Mouse (Mus musculus) testis, adult 2 months (tissue): ENCODE results near the gene St6galnac3. TPM values are rescaled to one million over a fixed set of nuclear protein-coding genes. Genes with fewer than 3 reads are reported as not detected.

Experiments
- H3K27ac ChIP-seq: fragments of 200-500 bp; 2 replicates; pipeline ENCODE4 v1.5.1; 2012; ENCODE audit warnings: low read depth, low read length; ENCODE audit not compliant: control insufficient read depth, insufficient read depth
- H3K27me3 ChIP-seq: fragments of 200-500 bp; 2 replicates; pipeline ENCODE4 v1.6.1; 2012; ENCODE audit warnings: mild to moderate bottlenecking, low read length, moderate library complexity; ENCODE audit not compliant: control insufficient read depth, insufficient read depth
- H3K36me3 ChIP-seq: fragments of 200-500 bp; 2 replicates; pipeline ENCODE4 v1.6.1; 2012; ENCODE audit warnings: mild to moderate bottlenecking, low read length; ENCODE audit not compliant: control insufficient read depth, insufficient read depth
- H3K4me1 ChIP-seq: fragments of 200-500 bp; 2 replicates; pipeline ENCODE4 v1.6.1; 2012; ENCODE audit warnings: low read length; ENCODE audit not compliant: control insufficient read depth, insufficient read depth
- H3K4me3 ChIP-seq: fragments of 200-500 bp; 2 replicates; pipeline ENCODE4 v1.5.1; 2012; ENCODE audit warnings: low read depth, mild to moderate bottlenecking, low read length, moderate library complexity, mixed read lengths; ENCODE audit not compliant: control insufficient read depth
- CTCF ChIP-seq: fragments of 200-500 bp; IDR thresholded peaks from 2 replicates; pipeline ENCODE4 v1.5.1; 2012; ENCODE audit warnings: low read depth, mild to moderate bottlenecking, inconsistent platforms, low read length, moderate library complexity; ENCODE audit not compliant: control insufficient read depth, insufficient read depth, insufficient replicate concordance
- POLR2A ChIP-seq: fragments of 200-500 bp; IDR thresholded peaks from 2 replicates; pipeline ENCODE4 v1.6.1; 2012; ENCODE audit warnings: low read depth, mild to moderate bottlenecking, inconsistent platforms, low read length, moderate library complexity; ENCODE audit not compliant: control insufficient read depth
- polyA plus RNA-seq: library from polyadenylated mRNA; depleted of rRNA; stranded (reverse); fragments of >200 nt; gene quantifications from 2 replicates; pipeline ENCODE4 v1.2.3, GENCODE M21; 2012; rRNA removed

The St6galnac3 gene
- polyA plus RNA-seq, 1 experiment = 2.2 TPM

GRCm38 (mm10) chr3:153174336-153175033 is 550.5 kb downstream of the St6galnac3 start:
- no peak overlapping the region for H3K4me3 ChIP-seq

DNA sequence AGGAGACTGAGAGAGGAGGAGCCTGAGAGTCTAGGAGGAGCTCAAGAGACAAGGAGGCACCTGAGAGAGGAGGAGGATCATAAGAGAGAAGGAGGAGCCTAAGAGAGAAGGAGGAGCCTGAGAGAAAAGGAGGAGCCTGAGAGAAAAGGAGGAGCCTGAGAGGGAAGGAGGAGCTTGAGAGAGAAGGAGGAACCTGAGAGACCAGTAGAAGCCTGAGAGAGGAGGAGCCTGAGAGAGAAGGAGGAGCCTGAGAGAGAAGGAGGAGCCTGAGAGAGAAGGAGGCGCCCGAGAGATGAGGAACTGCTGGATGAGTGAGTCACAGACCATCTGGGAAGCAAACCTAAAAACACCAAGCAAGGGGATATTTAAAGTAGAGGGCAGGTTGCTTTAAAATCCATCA is 551.4 kb downstream of the St6galnac3 start:
- H3K4me3 ChIP-seq = no peak overlapping the region
- no peak for TF ChIP-seq CTCF
- TF ChIP-seq POLR2A = no peak
- H3K27ac ChIP-seq = no peak overlapping the region

More at GRCm38 (mm10) chr3:153174336-153175033, 550.5 kb downstream of the St6galnac3 start:
- no peak for TF ChIP-seq POLR2A
- no peak for TF ChIP-seq CTCF
- H3K4me1 ChIP-seq = no peaks in the 10 kb centered on the region
- no peaks in the 10 kb centered on the region for H3K27me3 ChIP-seq
- no peak overlapping the region for H3K27ac ChIP-seq
- H3K36me3 ChIP-seq = no peaks in the 10 kb centered on the region

DNA sequence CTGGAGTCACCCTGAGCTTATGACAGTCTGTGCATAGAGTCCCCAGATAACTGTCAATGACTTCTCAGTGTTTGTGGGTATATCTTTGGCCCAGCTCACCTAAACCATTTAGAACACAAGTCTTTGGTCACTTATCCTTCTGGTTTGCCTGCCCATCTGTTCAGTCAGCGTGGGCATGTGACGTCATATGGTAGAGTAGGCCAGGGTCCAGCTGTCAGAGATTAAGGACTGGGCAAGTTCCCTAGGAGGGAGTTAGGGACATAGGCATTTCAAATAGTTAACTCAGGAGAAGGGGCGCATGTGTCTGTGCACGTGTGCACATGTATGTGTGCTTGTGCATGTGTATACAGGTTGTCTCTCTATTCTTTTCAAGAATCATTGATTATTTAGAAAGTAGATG is 554.8 kb downstream of the St6galnac3 start:
- H3K27me3 ChIP-seq = no peaks in the 10 kb centered on the region
- H3K27ac ChIP-seq = no peak overlapping the region
- no peaks in the 10 kb centered on the region for H3K36me3 ChIP-seq
- H3K4me3 ChIP-seq = no peak overlapping the region
- TF ChIP-seq POLR2A (no peak), CTCF (no peak)
- H3K4me1 ChIP-seq = peaks cover 2% of the 10 kb centered on the region

More for the DNA sequence above, 551.4 kb downstream of the St6galnac3 start:
- Histone ChIP-seq H3K27me3 (no peaks in the 10 kb centered on the region), H3K4me1 (no peaks in the 10 kb centered on the region), H3K36me3 (no peaks in the 10 kb centered on the region)

GRCm38 (mm10) chr3:153169744-153170143 is 555.2 kb downstream of the St6galnac3 start:
- Histone ChIP-seq H3K27me3 (no peaks in the 10 kb centered on the region), H3K4me3 (no peak overlapping the region), H3K36me3 (no peaks in the 10 kb centered on the region), H3K27ac (no peak overlapping the region), H3K4me1 (peaks cover 2% of the 10 kb centered on the region)
- TF ChIP-seq POLR2A (no peak), CTCF (no peak)

- Histone ChIP-seq H3K27ac (no peak overlapping the region), H3K4me3 (no peak overlapping the region), H3K4me1 (no peaks in the 10 kb centered on the region), H3K27me3 (no peaks in the 10 kb centered on the region), H3K36me3 (no peaks in the 10 kb centered on the region)
- TF ChIP-seq CTCF = no peak
- no peak for TF ChIP-seq POLR2A
Observed at GRCm38 (mm10) chr3:153161676-153162075, 563.3 kb downstream of the St6galnac3 start.

DNA sequence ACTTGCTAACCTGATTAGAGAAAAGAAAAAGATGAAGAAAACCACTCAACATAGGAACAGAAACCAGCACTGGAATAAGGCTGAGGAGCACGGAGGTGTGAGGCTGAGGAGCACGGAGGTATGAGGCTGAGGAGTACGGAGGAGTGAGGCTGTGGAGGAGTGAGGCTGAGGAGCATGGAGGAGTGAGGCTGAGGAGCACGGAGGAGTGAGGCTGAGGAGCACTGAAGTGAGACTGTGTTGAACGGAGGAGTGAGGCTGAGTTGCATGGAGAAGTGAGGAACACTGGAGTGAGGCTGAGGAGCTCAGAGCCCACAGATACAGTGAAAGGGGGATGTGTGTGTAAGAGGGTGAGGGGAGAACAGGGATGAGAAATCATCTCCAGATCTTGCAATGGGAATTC is 564.3 kb downstream of the St6galnac3 start:
- no peak for TF ChIP-seq POLR2A
- TF ChIP-seq CTCF = no peak
- H3K27me3 ChIP-seq = no peaks in the 10 kb centered on the region

DNA sequence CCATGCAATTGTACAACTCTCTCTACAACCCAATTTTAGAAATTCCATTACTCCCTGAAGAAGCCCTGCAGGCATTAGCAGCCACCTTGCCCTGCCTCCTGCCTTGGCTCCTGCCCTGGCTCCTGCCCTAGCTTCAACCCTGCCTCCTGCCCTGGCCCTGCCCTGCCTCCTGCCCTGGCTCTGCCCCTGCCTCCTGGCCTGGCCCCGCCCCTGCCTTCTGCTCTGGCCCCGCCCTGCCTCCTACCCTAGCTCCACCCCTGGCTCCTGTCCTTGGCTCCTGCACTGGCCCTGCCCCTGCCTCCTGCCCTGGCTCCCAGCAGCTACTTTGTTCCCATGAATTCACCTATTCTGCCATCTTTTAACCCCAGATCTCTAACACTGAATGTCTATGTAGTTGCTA is 576.1 kb downstream of the St6galnac3 start:
- Histone ChIP-seq H3K27ac (no peak overlapping the region), H3K27me3 (no peaks in the 10 kb centered on the region), H3K4me3 (no peak overlapping the region), H3K36me3 (no peaks in the 10 kb centered on the region), H3K4me1 (no peaks in the 10 kb centered on the region)
- TF ChIP-seq CTCF = no peak
- TF ChIP-seq POLR2A = no peak

More for the DNA sequence above, 564.3 kb downstream of the St6galnac3 start:
- Histone ChIP-seq H3K4me3 (no peak overlapping the region), H3K4me1 (no peaks in the 10 kb centered on the region), H3K27ac (no peak overlapping the region), H3K36me3 (no peaks in the 10 kb centered on the region)

Other genes with a start within 250 kb of the St6galnac3 start
- gene Asb17, start 119.0 kb upstream of the St6galnac3 start, polyA plus RNA-seq = 124 and 160 TPM in 2 replicates
- 11.8 and 14.6 TPM in 2 replicates for gene Msh4, start 181.0 kb upstream of the St6galnac3 start, polyA plus RNA-seq
- gene Rabggtb, start 187.8 kb upstream of the St6galnac3 start, polyA plus RNA-seq = 9.8 and 11.6 TPM in 2 replicates
- gene Acadm, start 219.5 kb upstream of the St6galnac3 start, polyA plus RNA-seq = 13.3 and 13.7 TPM in 2 replicates
- 3.0 and 3.7 TPM in 2 replicates for gene Slc44a5, start 248.3 kb upstream of the St6galnac3 start, polyA plus RNA-seq